Mouse (Mus musculus): ENCODE data around the gene Stmnd1. TPM values are rescaled to one million over a fixed set of nuclear protein-coding genes. Genes with fewer than 3 reads are reported as not detected.
A peak's percentile ranks its signal among the peaks of the same experiment; 100 is the strongest.
"Not testable (repeated sequence)": the region's sequence is repeated elsewhere in the genome, so short reads cannot be mapped to it uniquely, and the experiment has no call there.

Stmnd1 gene
- not detected in 2 replicates for polyA plus RNA-seq (2014; fragmentation: Nextera tagmentation; extraction: Ambion mirVana)

DNA sequence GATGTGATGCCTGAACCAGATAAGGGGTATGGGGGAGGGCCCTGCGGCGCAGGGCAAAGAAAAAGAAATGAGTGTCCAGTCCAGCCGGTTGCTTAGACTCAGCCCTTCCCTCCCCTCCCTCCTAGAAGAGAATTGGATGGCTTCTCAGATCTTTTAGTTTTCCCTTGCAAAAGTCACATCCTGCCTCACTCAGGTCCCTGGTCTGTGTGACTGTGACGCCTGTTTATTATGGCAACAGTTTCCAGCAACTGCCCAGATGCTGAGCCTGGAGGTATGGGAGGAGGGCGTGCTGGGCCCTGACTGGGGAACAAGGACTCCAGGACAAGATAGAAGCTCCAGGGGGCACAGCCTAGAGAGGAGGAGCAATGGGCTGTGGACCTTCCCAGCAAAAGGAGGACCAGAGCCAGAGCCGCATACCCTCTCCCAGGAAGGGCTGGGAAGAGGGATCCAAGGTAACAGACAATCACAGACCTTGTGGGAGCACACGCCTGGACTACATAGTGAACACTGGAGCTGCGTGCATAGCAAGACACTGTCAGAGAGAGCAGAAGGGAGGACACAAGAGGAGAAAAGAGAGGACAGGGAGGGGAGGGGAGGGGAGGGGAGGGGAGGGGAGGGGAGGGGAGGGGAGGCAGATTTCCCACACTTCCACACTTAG lies at the start of gene Stmnd1:
Stmnd1 (plus strand) TSS at position 269 of the 658 bp plus-strand sequence.
- 30% methylated on average over 7 of the region's 8 CpGs for WGBS
- no peaks in the 10 kb centered on the region for H3K36me3 ChIP-seq (ENCODE audit: control insufficient read depth, insufficient read depth, low read length)
- no peaks in the 10 kb centered on the region for H3K9me3 ChIP-seq (replicated peaks; ENCODE audit: control insufficient read depth, low read length)
- H3K4me3 ChIP-seq (ENCODE audit: low read depth, low read length): no peak within 1 kb of the TSS
- peaks cover 6% of the 10 kb centered on the region; the same call in 1 of the 2 replicates for H3K4me1 ChIP-seq (ENCODE audit: control insufficient read depth, insufficient read depth, low read length)
- ATAC-seq: no peak
- no peaks in the 10 kb centered on the region for H3K27me3 ChIP-seq (replicated peaks; ENCODE audit: control insufficient read depth, insufficient read depth, low read length)
- DNase-seq (ENCODE audit: low spot score): no peak
- H3K4me2 ChIP-seq (ENCODE audit: low read length): peak within 1 kb of the TSS; percentile 14; the same call in 1 of the 2 replicates
- H3K9ac ChIP-seq (ENCODE audit: low read length): 0 out of 2 replicates have a peak within 1 kb of the TSS, but pooled peaks have one; percentile 21
- H3K27ac ChIP-seq (ENCODE audit: low read depth, low read length): no peak within 1 kb of the TSS

DNA sequence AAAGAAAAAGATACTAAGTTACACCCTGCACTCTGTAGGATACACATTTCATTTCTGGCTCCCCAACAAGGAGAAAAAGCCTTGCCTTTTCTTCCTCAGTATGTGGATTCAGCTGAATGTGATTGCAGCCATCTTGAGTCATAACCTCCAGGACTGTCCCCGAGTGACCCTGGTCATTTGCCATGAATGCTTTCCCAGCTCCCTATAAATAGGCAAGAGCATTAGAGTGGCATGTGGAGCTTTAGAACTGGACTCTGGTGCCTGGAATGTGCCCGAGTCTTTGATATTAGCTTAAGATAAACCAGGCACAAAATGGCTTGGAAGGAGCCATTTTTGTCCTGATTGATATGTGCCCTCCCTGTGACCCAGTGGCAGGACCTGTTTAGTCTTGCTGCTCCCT lies 46.6 kb upstream of the Stmnd1 start:
- Histone ChIP-seq H3K27me3 (replicated peaks; ENCODE audit: control insufficient read depth, insufficient read depth, low read length) (no peaks in the 10 kb centered on the region), H3K4me1 (ENCODE audit: control insufficient read depth, insufficient read depth, low read length) (no peaks in the 10 kb centered on the region; the same call in 1 of the 2 replicates), H3K4me3 (ENCODE audit: low read depth, low read length) (no peak overlapping the region), H3K27ac (ENCODE audit: low read depth, low read length) (no peak overlapping the region), H3K9ac (ENCODE audit: low read length) (no peak overlapping the region), H3K36me3 (ENCODE audit: control insufficient read depth, insufficient read depth, low read length) (no peaks in the 10 kb centered on the region), H3K9me3 (replicated peaks; ENCODE audit: control insufficient read depth, low read length) (no peaks in the 10 kb centered on the region), H3K4me2 (ENCODE audit: low read length) (no peak overlapping the region)
- DNase-seq (ENCODE audit: low spot score): no peak
- no peak for ATAC-seq
- WGBS: 76% methylated on average over 2 of the region's 2 CpGs

DNA sequence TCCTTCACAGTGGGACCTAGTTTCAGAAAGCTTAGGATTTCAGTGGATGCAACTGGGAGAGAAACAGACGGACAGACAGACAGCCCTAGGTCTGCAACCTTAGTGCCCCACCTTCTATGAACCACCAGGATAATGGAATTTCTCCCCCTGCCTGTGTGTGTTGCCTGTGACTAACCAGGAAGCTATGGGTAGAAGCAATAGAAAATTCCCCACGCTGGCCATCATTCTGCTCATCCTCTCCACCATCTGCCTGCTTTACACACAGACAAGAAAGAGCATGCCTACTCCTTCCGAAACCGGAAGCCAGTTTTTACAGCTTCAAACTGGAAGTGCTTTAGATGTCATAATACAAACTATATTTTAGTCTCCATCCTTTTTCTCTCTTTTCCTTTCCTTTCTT lies 46.0 kb upstream of the Stmnd1 start:
- H3K9me3 ChIP-seq (replicated peaks; ENCODE audit: control insufficient read depth, low read length): no peaks in the 10 kb centered on the region

DNA sequence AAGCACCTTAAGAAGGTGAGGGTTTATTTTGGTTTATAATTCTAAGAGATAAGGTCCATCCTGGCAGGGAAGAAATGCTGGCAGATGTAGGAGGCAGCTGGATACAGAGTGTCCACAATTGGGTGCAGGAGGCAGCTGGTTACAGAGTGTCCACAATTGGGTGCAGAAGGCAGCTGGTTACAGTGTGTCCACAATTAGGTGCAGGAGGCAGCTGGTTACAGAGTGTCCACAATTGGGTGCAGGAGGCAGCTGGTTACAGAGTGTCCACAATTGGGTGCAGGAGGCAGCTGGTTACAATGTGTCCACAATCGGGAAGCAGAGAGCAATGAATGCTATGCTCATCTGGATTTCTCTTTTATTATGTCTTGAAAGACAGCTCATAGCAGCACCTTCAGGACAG lies 44.8 kb upstream of the Stmnd1 start:
- not testable (repeated sequence) for ATAC-seq; H3K36me3 ChIP-seq (ENCODE audit: control insufficient read depth, insufficient read depth, low read length); H3K9me3 ChIP-seq (replicated peaks; ENCODE audit: control insufficient read depth, low read length); H3K4me1 ChIP-seq (ENCODE audit: control insufficient read depth, insufficient read depth, low read length); DNase-seq (ENCODE audit: low spot score); H3K4me2 ChIP-seq (ENCODE audit: low read length); H3K27ac ChIP-seq (ENCODE audit: low read depth, low read length); H3K9ac ChIP-seq (ENCODE audit: low read length); H3K27me3 ChIP-seq (replicated peaks; ENCODE audit: control insufficient read depth, insufficient read depth, low read length); H3K4me3 ChIP-seq (ENCODE audit: low read depth, low read length)
- 83% methylated on average over 1 of the region's 1 CpGs for WGBS

More for the DNA sequence above, 46.0 kb upstream of the Stmnd1 start:
- Histone ChIP-seq H3K27me3 (replicated peaks; ENCODE audit: control insufficient read depth, insufficient read depth, low read length) (no peaks in the 10 kb centered on the region), H3K9ac (ENCODE audit: low read length) (no peak overlapping the region), H3K36me3 (ENCODE audit: control insufficient read depth, insufficient read depth, low read length) (no peaks in the 10 kb centered on the region), H3K4me1 (ENCODE audit: control insufficient read depth, insufficient read depth, low read length) (no peaks in the 10 kb centered on the region), H3K4me3 (ENCODE audit: low read depth, low read length) (no peak overlapping the region), H3K4me2 (ENCODE audit: low read length) (no peak overlapping the region), H3K27ac (ENCODE audit: low read depth, low read length) (no peak overlapping the region)
- no peak for DNase-seq (ENCODE audit: low spot score)
- no peak for ATAC-seq
- WGBS: 91% methylated on average over 4 of the region's 4 CpGs

DNA sequence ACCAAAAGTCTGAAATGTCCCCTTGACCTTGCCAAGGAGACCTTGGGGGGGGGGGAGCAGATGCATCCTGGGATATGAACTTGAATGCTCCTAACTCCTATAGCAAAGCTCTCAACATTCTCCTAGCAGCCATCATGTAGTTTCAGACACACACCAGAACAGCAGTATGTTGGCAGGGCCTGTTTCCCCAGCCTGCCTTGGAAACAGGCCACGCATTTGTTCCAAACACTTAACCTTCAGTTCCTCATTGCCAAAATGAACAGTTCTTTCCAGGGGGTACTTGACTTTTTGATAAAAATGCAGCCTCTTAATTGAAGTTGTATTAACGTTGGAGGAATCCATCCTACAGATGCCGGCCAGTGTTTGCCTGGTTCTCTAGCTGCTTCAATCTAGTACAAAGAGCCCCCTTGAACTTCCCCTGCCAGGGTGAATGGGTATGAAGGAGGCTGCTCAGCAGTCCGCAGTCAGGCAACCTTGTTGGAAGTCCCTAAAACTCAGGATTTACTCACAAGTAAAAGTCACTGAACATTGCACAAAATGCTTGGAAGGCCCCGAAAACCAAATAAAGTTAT lies 41.9 kb upstream of the Stmnd1 start:
- no peak overlapping the region for H3K4me2 ChIP-seq (ENCODE audit: low read length)
- H3K9ac ChIP-seq (ENCODE audit: low read length): no peak overlapping the region
- no peak overlapping the region for H3K27ac ChIP-seq (ENCODE audit: low read depth, low read length)
- H3K27me3 ChIP-seq (replicated peaks; ENCODE audit: control insufficient read depth, insufficient read depth, low read length): no peaks in the 10 kb centered on the region
- WGBS: 66% methylated on average over 5 of the region's 5 CpGs
- H3K36me3 ChIP-seq (ENCODE audit: control insufficient read depth, insufficient read depth, low read length): no peaks in the 10 kb centered on the region
- no peaks in the 10 kb centered on the region for H3K4me1 ChIP-seq (ENCODE audit: control insufficient read depth, insufficient read depth, low read length)
- H3K4me3 ChIP-seq (ENCODE audit: low read depth, low read length): no peak overlapping the region
- ATAC-seq: no peak
- peak; percentile 54 for DNase-seq (ENCODE audit: low spot score)
- H3K9me3 ChIP-seq (replicated peaks; ENCODE audit: control insufficient read depth, low read length): no peaks in the 10 kb centered on the region

DNA sequence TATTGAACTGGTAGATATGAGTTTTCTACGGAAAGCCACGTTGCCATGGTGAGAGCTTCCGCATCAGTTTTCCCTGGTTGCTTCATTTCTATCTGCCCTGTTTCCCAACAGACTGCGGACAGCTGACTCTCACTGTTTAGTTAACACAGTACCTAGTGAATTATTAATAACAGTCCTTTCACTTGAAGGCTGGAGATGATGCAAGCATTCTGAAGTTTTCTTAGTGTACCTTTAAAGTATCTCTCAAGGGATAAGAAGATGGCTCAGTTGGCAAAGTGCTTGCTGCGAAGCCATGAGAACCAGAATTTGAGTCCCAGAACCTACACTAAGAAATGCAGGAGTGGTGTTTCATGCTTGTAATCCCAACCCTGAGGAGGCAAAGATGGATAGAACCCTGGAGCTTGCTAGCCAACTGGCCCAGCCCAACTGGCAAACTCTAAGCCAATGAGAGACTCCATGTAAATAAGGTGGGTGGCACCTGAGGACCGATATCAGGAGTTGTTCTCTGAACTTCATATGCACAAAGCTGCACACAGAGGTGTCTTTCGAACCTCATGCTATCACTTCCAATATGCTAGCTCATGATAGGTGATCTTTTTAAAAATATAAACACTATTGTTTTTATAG lies 35.7 kb upstream of the Stmnd1 start:
- ATAC-seq (no peak), DNase-seq (ENCODE audit: low spot score) (no peak)
- no peak overlapping the region for H3K27ac ChIP-seq (ENCODE audit: low read depth, low read length)
- 78% methylated on average over 7 of the region's 7 CpGs for WGBS
- no peak overlapping the region for H3K4me3 ChIP-seq (ENCODE audit: low read depth, low read length)
- no peaks in the 10 kb centered on the region; the same call in 1 of the 2 replicates for H3K4me1 ChIP-seq (ENCODE audit: control insufficient read depth, insufficient read depth, low read length)
- H3K36me3 ChIP-seq (ENCODE audit: control insufficient read depth, insufficient read depth, low read length): no peaks in the 10 kb centered on the region
- no peaks in the 10 kb centered on the region for H3K9me3 ChIP-seq (replicated peaks; ENCODE audit: control insufficient read depth, low read length)
- no peak overlapping the region for H3K4me2 ChIP-seq (ENCODE audit: low read length)
- no peak overlapping the region for H3K9ac ChIP-seq (ENCODE audit: low read length)
- H3K27me3 ChIP-seq (replicated peaks; ENCODE audit: control insufficient read depth, insufficient read depth, low read length): no peaks in the 10 kb centered on the region

DNA sequence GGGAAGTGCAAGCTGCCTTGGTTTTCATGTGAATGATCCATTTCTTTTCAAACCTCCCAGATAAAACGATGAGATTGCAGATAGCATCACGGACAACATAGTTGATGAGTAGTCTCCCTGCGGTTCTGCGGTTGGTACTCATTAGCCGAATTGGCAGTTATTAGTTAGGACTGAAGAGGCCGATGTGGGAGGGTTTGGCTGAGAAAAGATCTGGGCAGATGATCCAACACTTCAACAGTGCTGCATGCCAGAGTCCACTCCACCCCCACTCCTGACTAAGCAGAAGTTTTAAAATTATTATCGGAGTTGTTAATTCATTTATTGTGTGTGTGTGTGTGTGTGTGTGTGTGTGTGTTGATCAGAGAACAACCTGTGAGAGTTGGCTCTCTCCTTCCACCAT lies 34.7 kb upstream of the Stmnd1 start:
- WGBS: 86% methylated on average over 7 of the region's 7 CpGs
- no peak for ATAC-seq
- DNase-seq (ENCODE audit: low spot score): peak; percentile 11

DNA sequence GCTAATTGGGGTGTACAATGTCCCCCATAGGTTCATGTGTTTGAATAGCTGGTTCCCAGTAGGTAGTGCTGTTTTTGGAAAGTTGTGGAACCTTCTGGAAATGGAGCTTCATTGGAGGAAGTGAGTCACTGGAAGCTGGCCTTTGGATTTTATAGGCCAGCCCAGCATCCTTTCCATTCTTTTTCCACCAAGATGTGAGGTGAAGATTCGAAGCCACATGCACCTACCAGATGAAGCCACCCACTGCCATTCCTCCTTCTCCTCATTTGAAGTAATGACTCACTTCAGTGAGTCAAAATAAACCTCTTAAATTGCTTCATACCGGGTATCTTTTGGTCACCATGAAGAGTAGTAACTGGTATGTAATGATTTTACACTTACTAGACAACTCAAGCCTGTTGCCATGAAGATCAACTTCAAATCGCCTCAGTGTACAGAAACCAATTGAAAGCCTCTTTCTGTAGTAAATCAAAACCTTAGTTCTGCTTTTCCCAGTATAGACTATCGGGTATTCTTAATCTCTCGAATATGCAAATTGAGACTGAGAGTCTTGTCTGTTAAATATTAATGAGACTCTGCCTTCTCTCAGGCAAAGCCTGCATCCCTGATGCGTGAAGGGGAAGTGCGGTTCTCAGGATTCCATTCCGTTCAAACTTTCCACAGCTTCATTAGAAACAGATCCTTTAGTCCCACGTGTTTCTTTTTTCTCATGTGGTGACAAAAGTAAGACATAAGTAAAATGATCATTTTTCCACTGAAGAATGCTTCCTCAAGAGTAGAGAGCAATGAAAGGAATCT lies 31.9 kb upstream of the Stmnd1 start:
- H3K9me3 ChIP-seq (replicated peaks; ENCODE audit: control insufficient read depth, low read length): no peaks in the 10 kb centered on the region
- no peak overlapping the region for H3K9ac ChIP-seq (ENCODE audit: low read length)
- no peak overlapping the region for H3K4me3 ChIP-seq (ENCODE audit: low read depth, low read length)
- 42% methylated on average over 9 of the region's 9 CpGs for WGBS
- ATAC-seq (peak; percentile 54; the same call in 1 of the 2 replicates), DNase-seq (ENCODE audit: low spot score) (peak; percentile 43)
- no peak overlapping the region for H3K4me2 ChIP-seq (ENCODE audit: low read length)
- no peak overlapping the region for H3K27ac ChIP-seq (ENCODE audit: low read depth, low read length)
- H3K4me1 ChIP-seq (ENCODE audit: control insufficient read depth, insufficient read depth, low read length): no peaks in the 10 kb centered on the region; the same call in 1 of the 2 replicates
- H3K36me3 ChIP-seq (ENCODE audit: control insufficient read depth, insufficient read depth, low read length): no peaks in the 10 kb centered on the region
- H3K27me3 ChIP-seq (replicated peaks; ENCODE audit: control insufficient read depth, insufficient read depth, low read length): no peaks in the 10 kb centered on the region

More for the DNA sequence above, 34.7 kb upstream of the Stmnd1 start:
- no peaks in the 10 kb centered on the region for H3K9me3 ChIP-seq (replicated peaks; ENCODE audit: control insufficient read depth, low read length)
- no peaks in the 10 kb centered on the region for H3K36me3 ChIP-seq (ENCODE audit: control insufficient read depth, insufficient read depth, low read length)
- H3K4me2 ChIP-seq (ENCODE audit: low read length): no peak overlapping the region
- H3K9ac ChIP-seq (ENCODE audit: low read length): no peak overlapping the region
- no peak overlapping the region for H3K27ac ChIP-seq (ENCODE audit: low read depth, low read length)
- H3K4me1 ChIP-seq (ENCODE audit: control insufficient read depth, insufficient read depth, low read length): no peaks in the 10 kb centered on the region; the same call in 1 of the 2 replicates
- no peak overlapping the region for H3K4me3 ChIP-seq (ENCODE audit: low read depth, low read length)
- no peaks in the 10 kb centered on the region for H3K27me3 ChIP-seq (replicated peaks; ENCODE audit: control insufficient read depth, insufficient read depth, low read length)
